Mouse (Mus musculus) E14TG2a.4 (cell line): ENCODE measurements around the gene Fam169a.
"Not testable (repeated sequence)": the region's sequence is repeated elsewhere in the genome, so short reads cannot be mapped to it uniquely, and the experiment has no call there.

ENCODE experiments used
- CTCF ChIP-seq: conservative IDR thresholded peaks from 2 replicates; pipeline ENCODE4 v1.5.1; 2014; ENCODE audit warnings: low read length
- POU5F1 ChIP-seq: IDR thresholded peaks from 2 replicates; pipeline ENCODE4 v1.6.1; 2014; ENCODE audit warnings: low read length, borderline replicate concordance

DNA sequence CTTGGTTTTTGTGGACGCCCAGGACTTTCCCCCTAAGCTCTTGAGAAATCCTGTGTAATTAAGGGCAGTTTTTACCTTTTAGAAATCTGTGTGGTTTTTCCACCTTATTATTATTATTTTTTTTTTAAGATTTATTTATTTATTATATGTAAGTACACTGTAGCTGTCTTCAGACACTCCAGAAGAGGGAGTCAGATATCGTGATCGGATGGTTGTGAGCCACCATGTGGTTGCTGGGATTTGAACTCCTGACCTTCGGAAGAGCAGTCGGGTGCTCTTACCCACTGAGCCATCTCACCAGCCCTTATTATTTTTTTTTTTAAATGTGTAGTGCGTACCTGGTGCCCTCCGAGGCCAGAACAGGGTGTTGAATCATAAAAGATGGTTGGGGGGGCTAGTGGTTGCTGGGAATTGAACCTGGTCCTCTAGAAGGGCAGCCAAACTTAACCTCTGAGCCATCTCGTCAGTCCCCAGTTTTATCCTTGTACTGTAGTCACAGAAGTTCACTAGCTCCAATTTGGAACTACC, 71.4 kb downstream of the Fam169a start:
- TF ChIP-seq CTCF, POU5F1: not testable (repeated sequence)
